Mouse (Mus musculus) CH12.LX (cell line): ENCODE measurements around the gene Lcn12. TPM values are rescaled to one million over a fixed set of nuclear protein-coding genes. Genes with fewer than 3 reads are reported as not detected.

ENCODE experiments used
- DNase-seq: peaks from one replicate; pipeline ENCODE4 v3.0.0-alpha.2; 2013; ENCODE audit errors: extremely low read depth
- H3K27ac ChIP-seq: 2 replicates; pipeline ENCODE4 v1.5.1; 2012; ENCODE audit warnings: low read depth, mild to moderate bottlenecking, control low read depth, moderate library complexity; ENCODE audit not compliant: insufficient read depth
- H3K27me3 ChIP-seq: replicated peaks from 2 replicates; pipeline ENCODE3; 2012; ENCODE audit warnings: inconsistent platforms
- H3K36me3 ChIP-seq, 2 experiments: replicated peaks in 1 of 2; 2 replicates each; pipeline versions ENCODE3 to v1.6.1; 2012; ENCODE audit warnings: inconsistent platforms in 1 of 2, low read length in 1 of 2, mild to moderate bottlenecking in 1 of 2, mixed read lengths in 1 of 2, moderate library complexity in 1 of 2; ENCODE audit not compliant: control insufficient read depth in 1 of 2, insufficient read depth in 1 of 2
- H3K4me1 ChIP-seq, 2 experiments: 2 replicates each; pipeline ENCODE4 v1.6.1; 2012; ENCODE audit warnings: inconsistent platforms in 1 of 2, moderate library complexity in 1 of 2; ENCODE audit not compliant: insufficient read depth in 2 of 2, control insufficient read depth in 1 of 2
- H3K4me2 ChIP-seq: 2 replicates; pipeline ENCODE4 v1.6.1; 2012; ENCODE audit warnings: low read depth, mild to moderate bottlenecking, control low read depth; ENCODE audit not compliant: poor library complexity, insufficient read depth, severe bottlenecking
- H3K4me3 ChIP-seq, 3 experiments: fragments of 150-350 bp in 1 of 3; sonication (generic) in 1 of 3; replicated peaks in 1 of 3; 2 replicates each; pipeline versions ENCODE3 to v1.5.1; 2011 to 2012; ENCODE audit warnings: low read depth in 2 of 3, low read length in 2 of 3, mild to moderate bottlenecking in 2 of 3, moderate library complexity in 2 of 3, control low read depth in 1 of 3, improper control_type of control experiment in 1 of 3, inconsistent platforms in 1 of 3, mixed read lengths in 1 of 3; ENCODE audit not compliant: poor library complexity in 1 of 3
- H3K79me2 ChIP-seq: replicated peaks from 2 replicates; pipeline ENCODE4 v1.6.1; 2012; ENCODE audit warnings: mild to moderate bottlenecking, moderate library complexity; ENCODE audit not compliant: control insufficient read depth, poor library complexity, insufficient read depth, severe bottlenecking; ENCODE audit errors: extremely low read depth
- H3K9ac ChIP-seq: 2 replicates; pipeline ENCODE4 v1.6.1; 2012; ENCODE audit warnings: low read depth, mild to moderate bottlenecking, control low read depth, moderate library complexity; ENCODE audit not compliant: insufficient read depth
- H3K9me3 ChIP-seq: replicated peaks from 2 replicates; pipeline ENCODE3; 2012; ENCODE audit warnings: low read length, inconsistent platforms, mixed read lengths
- BHLHE40 ChIP-seq: IDR thresholded peaks from 2 replicates; pipeline ENCODE4 v1.6.1; 2011; ENCODE audit warnings: mild to moderate bottlenecking, low read depth, low read length, improper control_type of control experiment
- CHD1 ChIP-seq: IDR thresholded peaks from 2 replicates; pipeline ENCODE4 v1.6.1; 2012; ENCODE audit warnings: low read depth, low read length, improper control_type of control experiment, inconsistent platforms
- CHD2 ChIP-seq: IDR thresholded peaks from 2 replicates; pipeline ENCODE4 v1.6.1; 2011; ENCODE audit warnings: low read length, improper control_type of control experiment
- E2F4 ChIP-seq: IDR thresholded peaks from 2 replicates; pipeline ENCODE4 v1.6.1; 2011; ENCODE audit warnings: low read depth, low read length, improper control_type of control experiment; ENCODE audit not compliant: insufficient replicate concordance
- ELF1 ChIP-seq: IDR thresholded peaks from 2 replicates; pipeline ENCODE4 v1.6.1; 2014; ENCODE audit warnings: low read depth, mild to moderate bottlenecking, inconsistent platforms, low read length, improper control_type of control experiment
- ETS1 ChIP-seq: conservative IDR thresholded peaks from 2 replicates; pipeline ENCODE4 v1.6.1; 2012; ENCODE audit warnings: low read depth, mild to moderate bottlenecking, inconsistent platforms, low read length, improper control_type of control experiment, moderate library complexity
- HCFC1 ChIP-seq: IDR thresholded peaks from 2 replicates; pipeline ENCODE4 v1.6.1; 2012; ENCODE audit warnings: low read depth, mild to moderate bottlenecking, inconsistent platforms, low read length, improper control_type of control experiment
- IRF4 ChIP-seq: IDR thresholded peaks from 2 replicates; pipeline ENCODE4 v1.6.1; 2014; ENCODE audit warnings: low read depth, mild to moderate bottlenecking, inconsistent platforms, low read length, improper control_type of control experiment
- JUND ChIP-seq: conservative IDR thresholded peaks from 2 replicates; pipeline ENCODE4 v1.6.1; 2011; ENCODE audit warnings: low read depth, low read length, improper control_type of control experiment
- MAFK ChIP-seq: IDR thresholded peaks from 2 replicates; pipeline ENCODE4 v1.6.1; 2011; ENCODE audit warnings: low read length, improper control_type of control experiment; ENCODE audit not compliant: insufficient replicate concordance
- MAX ChIP-seq: IDR thresholded peaks from 2 replicates; pipeline ENCODE4 v1.6.1; 2011; ENCODE audit warnings: low read length, improper control_type of control experiment
- MAZ ChIP-seq: IDR thresholded peaks from 2 replicates; pipeline ENCODE4 v1.6.1; 2012; ENCODE audit warnings: low read depth, mild to moderate bottlenecking, inconsistent platforms, low read length, improper control_type of control experiment, moderate library complexity
- NELFE ChIP-seq: IDR thresholded peaks from 2 replicates; pipeline ENCODE4 v1.6.1; 2011; ENCODE audit warnings: low read depth, low read length, improper control_type of control experiment
- NRF1 ChIP-seq: IDR thresholded peaks from 2 replicates; pipeline ENCODE4 v1.6.1; 2014; ENCODE audit warnings: low read depth, mild to moderate bottlenecking, inconsistent platforms, low read length, improper control_type of control experiment, moderate library complexity
- RCOR1 ChIP-seq: conservative IDR thresholded peaks from 2 replicates; pipeline ENCODE4 v1.6.1; 2012; ENCODE audit warnings: low read depth, mild to moderate bottlenecking, inconsistent platforms, low read length, improper control_type of control experiment
- SIN3A ChIP-seq: IDR thresholded peaks from 2 replicates; pipeline ENCODE4 v1.6.1; 2012; ENCODE audit warnings: low read length, improper control_type of control experiment, inconsistent platforms
- TBP ChIP-seq: conservative IDR thresholded peaks from 2 replicates; pipeline ENCODE4 v1.6.1; 2011; ENCODE audit warnings: low read depth, low read length, improper control_type of control experiment
- TCF12 ChIP-seq: IDR thresholded peaks from 2 replicates; pipeline ENCODE4 v1.6.1; 2014; ENCODE audit warnings: low read depth, mild to moderate bottlenecking, inconsistent platforms, low read length, improper control_type of control experiment
- UBTF ChIP-seq: IDR thresholded peaks from 2 replicates; pipeline ENCODE4 v1.6.1; 2012; ENCODE audit warnings: low read depth, mild to moderate bottlenecking, inconsistent platforms, low read length, improper control_type of control experiment, moderate library complexity
- USF1 ChIP-seq: IDR thresholded peaks from 2 replicates; pipeline ENCODE4 v1.6.1; 2014; ENCODE audit warnings: low read depth, mild to moderate bottlenecking, inconsistent platforms, low read length, improper control_type of control experiment
- USF2 ChIP-seq: conservative IDR thresholded peaks from 2 replicates; pipeline ENCODE4 v1.6.1; 2011; ENCODE audit warnings: low read depth, low read length, improper control_type of control experiment
- ZNF384 ChIP-seq: IDR thresholded peaks from 2 replicates; pipeline ENCODE4 v1.6.1; 2012; ENCODE audit warnings: low read depth, low read length, improper control_type of control experiment, inconsistent platforms
- dilution Hi-C: fragments of 300-500 bp; cut with MboI; formaldehyde crosslinking; loops from 2 replicates; pipeline ENCODE4 v1.14.3; 2020; ENCODE audit warnings: low sequenced_read_pairs; ENCODE audit not compliant: extremely low pct_unique_long_range_greater_than_20kb, extremely low pct_ligation_motif_present
- in situ Hi-C: fragments of 300-500 bp; cut with MboI; formaldehyde crosslinking; loops from 3 replicates; pipeline ENCODE4 v1.14.3; 2019; ENCODE audit warnings: low sequenced_read_pairs, low pct_ligation_motif_present, low pct_unique_long_range_greater_than_20kb, mixed read lengths
- polyA plus RNA-seq: library from polyadenylated mRNA; unstranded; fragments of >175 nt; gene quantifications from 2 replicates; pipeline ENCODE4 v1.2.1, GENCODE M21; 2012; ENCODE audit warnings: low read depth; ENCODE audit not compliant: insufficient read length
- total RNA-seq, 2 experiments: library from RNA; depleted of rRNA; stranded (reverse); fragments of 300-350 nt in 1 of 2; fragments of >200 nt in 1 of 2; gene quantifications; 2 replicates each; pipeline ENCODE4 v1.2.3; 2012 to 2014

Lcn12 gene
- total and polyA plus RNA-seq, 3 experiments: not detected

DNA sequence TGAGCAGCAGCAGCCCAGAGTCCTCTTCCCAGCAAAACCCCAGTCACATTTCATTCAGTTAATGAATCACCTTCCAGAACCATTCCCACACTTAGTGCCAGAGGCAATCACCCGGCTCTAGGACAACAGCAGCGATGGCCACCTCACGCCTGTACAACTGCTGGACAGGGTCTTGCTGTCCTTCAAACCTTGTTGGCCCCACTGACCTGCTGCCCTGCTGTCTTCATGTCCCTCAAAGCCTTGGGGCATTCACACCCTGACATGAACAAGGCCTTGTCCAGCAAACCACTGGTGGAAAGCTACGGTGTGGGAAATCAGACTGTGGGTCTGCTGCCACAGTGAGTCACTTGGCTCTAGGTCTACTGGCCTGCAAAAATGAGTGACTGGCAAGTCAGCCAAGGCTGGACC, 46.8 kb upstream of the Lcn12 start:
- Histone ChIP-seq H3K27ac (no peak overlapping the region), H3K27me3 (no peaks in the 10 kb centered on the region), H3K4me3 (no peak overlapping the region), H3K4me1 (peaks cover 37 to 88% of the 10 kb centered on the region in 2 experiments), H3K36me3 (peaks cover 31 to 79% of the 10 kb centered on the region in 2 experiments), H3K9ac (no peak overlapping the region)
- TF ChIP-seq BHLHE40 (no peak), NRF1 (no peak), ZNF384 (no peak), RCOR1 (no peak), ELF1 (no peak), MAX (no peak), E2F4 (no peak), CHD1 (no peak), HCFC1 (no peak), TBP (no peak)
- TF ChIP-seq, all 38 proteins: peak for 0
- H3K4me2 ChIP-seq: no peak overlapping the region
- H3K9me3 ChIP-seq: no peaks in the 10 kb centered on the region
- dilution Hi-C loops (no loop called here), in situ Hi-C loops (no loop called here)
- no peak for DNase-seq
- H3K79me2 ChIP-seq: peaks cover 72% of the 10 kb centered on the region

- no peak for DNase-seq
- in situ Hi-C loops: no loop called here
- TF ChIP-seq RCOR1 (no peak), ETS1 (no peak), MAZ (no peak), USF2 (no peak), SIN3A (no peak), TCF12 (no peak), MAX (no peak), NELFE (no peak), JUND (no peak), ZNF384 (no peak), UBTF (no peak), USF1 (no peak), IRF4 (no peak), CHD2 (no peak), MAFK (no peak)
- Histone ChIP-seq H3K4me1 (peaks cover 29 to 86% of the 10 kb centered on the region in 2 experiments), H3K27me3 (no peaks in the 10 kb centered on the region), H3K9ac (no peak overlapping the region), H3K79me2 (peaks cover 51% of the 10 kb centered on the region), H3K4me2 (no peak overlapping the region), H3K27ac (no peak overlapping the region), H3K36me3 (peaks cover 35 to 72% of the 10 kb centered on the region in 2 experiments), H3K9me3 (no peaks in the 10 kb centered on the region), H3K4me3 (no peak overlapping the region)
- dilution Hi-C loops: no loop called here
Observed at GRCm38 (mm10) chr2:25536531-25536930, 42.8 kb upstream of the Lcn12 start.
